Comparison of ENCODE assay signal across 18 mouse cellular contexts in the genomic region with DNA sequence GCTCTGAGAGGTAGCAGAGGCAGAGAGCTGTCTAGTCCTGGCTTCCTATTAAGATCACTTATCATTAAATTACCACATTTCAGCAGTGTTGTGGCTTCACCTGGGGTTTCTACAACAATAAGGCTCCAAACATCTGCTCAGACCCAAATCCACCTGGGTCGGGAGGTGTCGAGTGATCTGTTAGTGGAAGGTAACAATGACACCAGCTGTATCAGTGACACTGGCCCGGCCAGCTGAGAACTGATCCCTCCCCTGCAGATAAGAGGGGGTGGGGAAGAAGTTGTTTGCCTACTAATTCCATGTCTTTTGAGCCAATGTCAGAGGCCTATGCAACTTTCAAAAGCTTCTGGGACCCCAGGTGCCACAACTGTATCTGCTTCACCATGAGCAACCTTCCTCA. TPM values are rescaled to one million over a fixed set of nuclear protein-coding genes. Genes with fewer than 3 reads are reported as not detected.
DNase-seq lines count a peak whose midpoint lies in the region; ATAC-seq lines count a peak whose summit lies in the region.
"Had no signal": no experiment of that assay in that cellular context is flagged by ENCODE, and none has a peak within 500 bp of the region (broad histone marks: within the 10 kb centered on the region; RNA-seq: fewer than 3 reads in every experiment).

A gene (minus strand): TSS at position 71 of the 400 bp plus-strand sequence.

- no peaks in the 10 kb centered on the region for H3K9me3 ChIP-seq in embryonic facial prominence, embryonic 12.5 days
- H3K9me3 ChIP-seq in embryonic facial prominence, embryonic 10.5 days = no peaks in the 10 kb centered on the region
- no peaks in the 10 kb centered on the region for H3K9me3 ChIP-seq in heart, embryonic 16.5 days (replicated peaks; ENCODE audit: control insufficient read depth, low read length)
- no peaks in the 10 kb centered on the region for H3K9me3 ChIP-seq in midbrain, embryonic 11.5 days (ENCODE audit: control insufficient read depth, low read length)
- no peaks in the 10 kb centered on the region for H3K9me3 ChIP-seq in midbrain, embryonic 10.5 days (replicated peaks)
- H3K9me3 ChIP-seq in limb, embryonic 15.5 days = no peaks in the 10 kb centered on the region
- H3K9me3 ChIP-seq: hindbrain, embryonic 13.5 days had no signal

- H3K4me1 ChIP-seq in embryonic facial prominence, embryonic 12.5 days = peaks cover 13% of the 10 kb centered on the region
- H3K4me1 ChIP-seq in embryonic facial prominence, embryonic 10.5 days = peaks cover 25% of the 10 kb centered on the region
- H3K4me1 ChIP-seq in heart, embryonic 16.5 days (ENCODE audit: control insufficient read depth, insufficient read depth, low read length) = 0 out of 2 replicates have a peak, but pooled peaks cover 3% of the 10 kb centered on the region
- H3K4me1 ChIP-seq in midbrain, embryonic 11.5 days (ENCODE audit: control insufficient read depth, insufficient read depth, low read length) = peaks cover 2% of the 10 kb centered on the region; the same call in 1 of the 2 replicates
- H3K4me1 ChIP-seq in midbrain, embryonic 10.5 days = peaks cover 8% of the 10 kb centered on the region
- peaks cover 12% of the 10 kb centered on the region for H3K4me1 ChIP-seq in limb, embryonic 15.5 days

- DNase-seq in embryonic facial prominence, embryonic 10.5 days (ENCODE audit: low spot score) = no peak
- DNase-seq in heart, postnatal 25 days (ENCODE audit: low spot score) = no peak
- DNase-seq in midbrain, embryonic 11.5 days (ENCODE audit: low spot score, missing footprints) = peak; percentile 51
- DNase-seq in midbrain, embryonic 10.5 days (ENCODE audit: low spot score) = no peak
- DNase-seq: cerebellum, postnatal 10 days; embryo, embryonic 11 days; gastrocnemius, postnatal 36 days; kidney, adult 11 months; kidney, postnatal 4 days; liver, postnatal 0 days; lung, postnatal 36 days; retina, postnatal 1 day; thymus, postnatal 14 days had no signal

- 60% methylated on average over 3 of the region's 3 CpGs for WGBS in embryonic facial prominence, embryonic 12.5 days
- 69% methylated on average over 3 of the region's 3 CpGs for WGBS in embryonic facial prominence, embryonic 10.5 days
- WGBS in heart, embryonic 16.5 days = 43% methylated on average over 3 of the region's 3 CpGs
- 75% methylated on average over 3 of the region's 3 CpGs for WGBS in midbrain, embryonic 11.5 days
- WGBS in midbrain, embryonic 10.5 days = 74% methylated on average over 3 of the region's 3 CpGs
- WGBS in limb, embryonic 15.5 days = 76% methylated on average over 3 of the region's 3 CpGs

- H3K27ac ChIP-seq in embryonic facial prominence, embryonic 12.5 days = peak within 1 kb of the TSS; percentile 50; the same call in 1 of the 2 replicates
- no peak within 1 kb of the TSS for H3K27ac ChIP-seq in embryonic facial prominence, embryonic 10.5 days (replicated peaks)
- H3K27ac ChIP-seq in heart, embryonic 16.5 days (ENCODE audit: low read length) = 0 out of 2 replicates have a peak within 1 kb of the TSS, but pooled peaks have one; percentile 20
- no peak within 1 kb of the TSS for H3K27ac ChIP-seq in midbrain, embryonic 11.5 days (ENCODE audit: low read depth, low read length)
- no peak within 1 kb of the TSS for H3K27ac ChIP-seq in midbrain, embryonic 10.5 days (replicated peaks)
- no peak within 1 kb of the TSS for H3K27ac ChIP-seq in limb, embryonic 15.5 days
- H3K27ac ChIP-seq: hindbrain, embryonic 13.5 days had no signal

- intact Hi-C loops in heart, postnatal 25 days (cut with DNase I) = loop anchor here (5.0 kb wide), 2 partner anchors 49 to 1361 kb away; no protein-coding TSS in a partner anchor

- peak within 1 kb of the TSS; percentile 54 for H3K4me2 ChIP-seq in embryonic facial prominence, embryonic 12.5 days (replicated peaks)
- H3K4me2 ChIP-seq in heart, embryonic 16.5 days (ENCODE audit: low read depth, low read length) = no peak within 1 kb of the TSS
- H3K4me2 ChIP-seq in midbrain, embryonic 11.5 days = no peak within 1 kb of the TSS
- peak within 1 kb of the TSS; percentile 49; the same call in 1 of the 2 replicates for H3K4me2 ChIP-seq in limb, embryonic 15.5 days

- no peaks in the 10 kb centered on the region for H3K27me3 ChIP-seq in embryonic facial prominence, embryonic 12.5 days
- no peaks in the 10 kb centered on the region for H3K27me3 ChIP-seq in embryonic facial prominence, embryonic 10.5 days (replicated peaks; ENCODE audit: low read depth, poor library complexity, severe bottlenecking)
- no peaks in the 10 kb centered on the region for H3K27me3 ChIP-seq in heart, embryonic 16.5 days (ENCODE audit: control insufficient read depth, insufficient read depth, low read length)
- no peaks in the 10 kb centered on the region for H3K27me3 ChIP-seq in midbrain, embryonic 11.5 days (ENCODE audit: control insufficient read depth, insufficient read depth, low read length)
- H3K27me3 ChIP-seq in midbrain, embryonic 10.5 days (ENCODE audit: low read depth, poor library complexity, severe bottlenecking) = no peaks in the 10 kb centered on the region
- H3K27me3 ChIP-seq in limb, embryonic 15.5 days = no peaks in the 10 kb centered on the region
- H3K27me3 ChIP-seq: hindbrain, embryonic 13.5 days had no signal

- H3K9ac ChIP-seq in embryonic facial prominence, embryonic 12.5 days = no peak within 1 kb of the TSS
- no peak within 1 kb of the TSS for H3K9ac ChIP-seq in heart, embryonic 16.5 days (ENCODE audit: low read length)
- H3K9ac ChIP-seq in midbrain, embryonic 11.5 days (ENCODE audit: low read length) = no peak within 1 kb of the TSS
- H3K9ac ChIP-seq in limb, embryonic 15.5 days = no peak within 1 kb of the TSS
- H3K9ac ChIP-seq: liver, postnatal 0 days had no signal

- peak within 1 kb of the TSS; percentile 19; the same call in 1 of the 2 replicates for H3K4me3 ChIP-seq in embryonic facial prominence, embryonic 12.5 days
- H3K4me3 ChIP-seq in embryonic facial prominence, embryonic 10.5 days = no peak within 1 kb of the TSS
- H3K4me3 ChIP-seq in heart, embryonic 16.5 days (ENCODE audit: low read length) = no peak within 1 kb of the TSS
- H3K4me3 ChIP-seq in midbrain, embryonic 11.5 days (ENCODE audit: low read depth, low read length) = no peak within 1 kb of the TSS
- H3K4me3 ChIP-seq in midbrain, embryonic 10.5 days = no peak within 1 kb of the TSS
- no peak within 1 kb of the TSS for H3K4me3 ChIP-seq in limb, embryonic 15.5 days

- H3K36me3 ChIP-seq in embryonic facial prominence, embryonic 12.5 days = no peaks in the 10 kb centered on the region
- no peaks in the 10 kb centered on the region for H3K36me3 ChIP-seq in embryonic facial prominence, embryonic 10.5 days (replicated peaks)
- no peaks in the 10 kb centered on the region for H3K36me3 ChIP-seq in heart, embryonic 16.5 days (ENCODE audit: control insufficient read depth, insufficient read depth)
- no peaks in the 10 kb centered on the region for H3K36me3 ChIP-seq in midbrain, embryonic 11.5 days (ENCODE audit: control insufficient read depth, insufficient read depth, low read length)
- no peaks in the 10 kb centered on the region for H3K36me3 ChIP-seq in midbrain, embryonic 10.5 days
- no peaks in the 10 kb centered on the region for H3K36me3 ChIP-seq in limb, embryonic 15.5 days
- H3K36me3 ChIP-seq: hindbrain, embryonic 13.5 days had no signal

- ATAC-seq in embryonic facial prominence, embryonic 12.5 days (ENCODE audit: insufficient number of reproducible peaks, insufficient read depth, low FRiP score, low TSS enrichment) = no peak
- ATAC-seq in heart, embryonic 16.5 days (replicated peaks; ENCODE audit: extremely low read depth, insufficient read depth, low FRiP score) = no peak
- no peak for ATAC-seq in midbrain, embryonic 11.5 days (ENCODE audit: low FRiP score)
- no peak for ATAC-seq in limb, embryonic 15.5 days (ENCODE audit: insufficient number of reproducible peaks, low FRiP score, low TSS enrichment, low read depth)
- ATAC-seq in CD4-positive, CD25-positive, alpha-beta regulatory T cell, adult 4 months = no peak
- ATAC-seq: liver, postnatal 0 days had no signal

RNA-seq across cellular contexts. Expression of the gene that starts here (rescaled TPM):
- 0.47 and 0.62 TPM in 2 replicates for polyA plus RNA-seq in embryonic facial prominence, embryonic 12.5 days (2016; fragmentation: Nextera tagmentation; extraction: Ambion mirVana)
- 0.40 and 0.57 TPM in 2 replicates for polyA plus RNA-seq in embryonic facial prominence, embryonic 10.5 days (2016; fragmentation: Nextera tagmentation; extraction: Ambion mirVana)
- polyA plus RNA-seq in heart, embryonic 16.5 days (2015; fragmentation: Nextera tagmentation; extraction: Ambion mirVana) = 2.5 and 4.3 TPM in 2 replicates
- under 1 TPM; 0.62 to 0.81 TPM for total RNA-seq in heart, postnatal 25 days (2021)
- polyA plus RNA-seq in midbrain, embryonic 11.5 days (2014; fragmentation: Nextera tagmentation; extraction: Ambion mirVana) = 0.76 and 0.78 TPM in 2 replicates
- 0.31 and 0.45 TPM in 2 replicates for polyA plus RNA-seq in midbrain, embryonic 10.5 days (2016; fragmentation: Nextera tagmentation; extraction: Ambion mirVana)
- 0.58 and 0.79 TPM in 2 replicates for polyA plus RNA-seq in limb, embryonic 15.5 days (2015; fragmentation: Nextera tagmentation; extraction: Ambion mirVana)
- under 1 TPM; 0.32 to 0.75 TPM for polyA plus RNA-seq in CD4-positive, CD25-positive, alpha-beta regulatory T cell, adult 4 months (2017; shearing (Covaris generic))

Comparison
In these comparisons a context has a peak if more than half of its experiments do, and no peak if none do; other contexts are left out.
1. H3K27ac ChIP-seq: peak in embryonic facial prominence, embryonic 12.5 days (single experiment) and heart, embryonic 16.5 days (single experiment); none in embryonic facial prominence, embryonic 10.5 days (single experiment), midbrain, embryonic 11.5 days (single experiment), midbrain, embryonic 10.5 days (single experiment) and limb, embryonic 15.5 days (single experiment).
2. Peak in DNase-seq in midbrain, embryonic 11.5 days; RNA of the gene not detected or under 1 TPM.
3. H3K4me2 ChIP-seq: peak in embryonic facial prominence, embryonic 12.5 days (single experiment) and limb, embryonic 15.5 days (single experiment); none in heart, embryonic 16.5 days (single experiment) and midbrain, embryonic 11.5 days (single experiment).